Mouse (Mus musculus): ENCODE results near the gene Rpl38.
A peak's percentile ranks its signal among the peaks of the same experiment; 100 is the strongest.

Gene Rpl38

DNA sequence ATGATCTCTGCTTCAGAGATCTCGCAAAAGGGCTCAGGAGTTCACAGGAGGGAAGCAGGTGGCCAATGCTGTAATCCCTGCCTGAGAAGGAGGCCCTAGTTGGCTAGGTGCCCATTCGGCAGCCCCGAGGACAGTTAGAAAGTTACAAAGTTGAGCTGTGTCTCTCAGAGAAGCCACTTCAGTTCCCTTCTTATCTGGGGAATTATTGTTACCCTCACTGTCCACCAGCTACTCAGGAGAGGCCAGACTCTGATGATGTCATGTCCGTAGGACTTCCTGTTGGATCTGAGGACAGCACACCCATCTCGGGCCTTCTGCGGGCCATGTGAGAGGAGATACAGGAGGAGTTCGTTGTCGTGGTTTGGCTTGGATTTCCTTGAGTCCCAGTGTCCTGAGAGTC lies 11.3 kb downstream of the Rpl38 start:
- DNase-seq (ENCODE audit: low read depth) = no peak

DNA sequence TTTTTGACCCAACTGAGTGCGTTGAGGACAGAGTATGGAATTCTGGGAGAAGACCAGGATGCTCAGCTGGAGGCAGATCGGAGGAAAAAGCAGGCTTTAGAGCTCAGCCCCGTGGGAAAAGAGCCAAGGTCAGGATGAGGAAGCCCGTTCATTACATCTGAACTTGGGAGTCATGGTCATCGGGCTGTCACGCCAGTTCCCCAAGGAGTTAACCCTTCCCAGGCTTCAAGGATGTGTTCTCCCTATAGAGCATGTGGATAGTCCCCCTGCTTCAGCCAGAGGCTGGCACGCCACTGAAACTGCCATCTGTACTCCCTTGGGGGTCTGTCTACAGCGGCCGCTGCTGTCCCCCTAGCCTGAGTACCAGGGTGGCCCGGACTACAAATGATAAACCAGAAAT lies 12.0 kb downstream of the Rpl38 start:
- DNase-seq (ENCODE audit: low read depth) = no peak

DNA sequence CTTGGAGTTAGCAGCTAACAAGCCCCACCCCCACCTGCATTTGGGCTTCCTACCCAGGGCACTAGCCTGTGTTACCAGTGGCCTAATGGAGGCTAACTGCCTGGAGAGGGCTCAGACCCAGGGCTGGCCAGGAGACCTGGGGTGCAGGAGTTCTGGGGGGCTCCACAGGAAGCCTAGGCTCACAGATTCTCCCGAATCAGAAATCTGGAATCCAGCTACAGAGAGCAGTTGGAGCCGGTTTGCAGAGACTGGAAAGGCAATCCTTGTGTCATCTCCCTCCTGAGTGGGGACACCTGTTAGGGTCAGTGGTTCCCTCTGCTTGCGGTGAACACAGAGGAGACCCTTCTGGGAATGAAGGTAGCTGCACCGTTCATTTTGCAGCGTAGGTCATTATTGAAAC lies 12.7 kb downstream of the Rpl38 start:
- no peak for DNase-seq (ENCODE audit: low read depth)

DNA sequence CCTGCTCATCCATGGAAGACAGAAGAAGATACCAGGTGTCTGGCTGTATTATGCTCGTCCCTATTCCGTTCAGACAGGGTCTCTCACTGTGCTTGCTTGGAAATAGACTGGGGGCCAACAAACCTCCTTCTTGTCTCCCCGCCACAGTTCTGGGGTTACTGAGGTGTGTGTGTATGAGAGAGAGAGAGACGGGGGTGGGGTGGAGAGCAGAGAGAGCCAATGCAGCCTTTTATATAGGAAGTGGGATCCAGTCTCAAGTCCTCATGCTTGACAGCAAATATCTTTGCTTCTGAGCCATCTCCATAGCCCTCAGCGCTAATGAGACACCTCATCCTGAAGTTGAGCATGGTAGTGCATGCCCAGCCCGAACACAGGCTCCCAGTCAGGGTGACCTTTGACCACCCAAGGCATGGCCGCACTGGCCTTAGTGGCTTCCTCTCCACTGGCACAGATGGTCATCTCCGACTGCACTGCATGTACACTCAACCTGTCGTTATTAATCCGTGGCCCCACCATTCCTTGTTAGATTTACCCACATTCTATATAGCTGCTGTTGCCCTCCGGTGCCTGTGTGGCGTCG lies 14.1 kb downstream of the Rpl38 start:
- DNase-seq (ENCODE audit: low read depth) = no peak

DNA sequence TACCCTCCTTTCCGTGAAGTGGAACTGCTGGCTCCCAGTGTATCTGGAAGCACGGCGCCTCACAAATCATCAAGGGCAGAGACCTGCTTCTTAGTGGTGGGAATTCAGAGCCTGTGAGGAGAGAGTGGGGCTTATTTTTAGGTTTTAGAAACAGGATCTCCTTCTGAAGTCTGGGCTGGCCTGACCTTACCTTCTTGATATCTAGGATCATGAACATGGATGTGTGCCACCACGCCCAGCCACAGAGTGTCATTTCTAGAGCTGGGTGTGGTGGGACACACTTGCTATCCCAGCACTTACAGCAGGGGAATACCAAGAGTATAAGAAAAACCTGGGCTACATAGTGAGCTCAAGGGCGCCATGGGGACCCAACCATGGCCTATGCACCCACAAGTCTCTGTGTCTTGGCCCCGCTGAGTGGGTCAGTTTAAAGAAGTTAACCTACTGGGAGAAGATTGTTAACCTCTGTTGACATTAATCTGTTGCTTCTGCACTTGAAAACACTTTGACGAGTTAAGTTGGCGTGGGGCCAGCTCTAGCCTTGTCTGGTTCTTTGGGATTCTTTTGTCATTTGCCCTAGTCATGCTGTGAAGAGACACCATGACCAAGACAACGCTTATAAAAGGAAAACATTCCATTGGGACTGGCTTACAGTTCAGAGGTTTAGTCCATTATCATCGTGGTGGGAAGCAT lies 14.9 kb downstream of the Rpl38 start:
- DNase-seq (ENCODE audit: low read depth) = no peak

DNA sequence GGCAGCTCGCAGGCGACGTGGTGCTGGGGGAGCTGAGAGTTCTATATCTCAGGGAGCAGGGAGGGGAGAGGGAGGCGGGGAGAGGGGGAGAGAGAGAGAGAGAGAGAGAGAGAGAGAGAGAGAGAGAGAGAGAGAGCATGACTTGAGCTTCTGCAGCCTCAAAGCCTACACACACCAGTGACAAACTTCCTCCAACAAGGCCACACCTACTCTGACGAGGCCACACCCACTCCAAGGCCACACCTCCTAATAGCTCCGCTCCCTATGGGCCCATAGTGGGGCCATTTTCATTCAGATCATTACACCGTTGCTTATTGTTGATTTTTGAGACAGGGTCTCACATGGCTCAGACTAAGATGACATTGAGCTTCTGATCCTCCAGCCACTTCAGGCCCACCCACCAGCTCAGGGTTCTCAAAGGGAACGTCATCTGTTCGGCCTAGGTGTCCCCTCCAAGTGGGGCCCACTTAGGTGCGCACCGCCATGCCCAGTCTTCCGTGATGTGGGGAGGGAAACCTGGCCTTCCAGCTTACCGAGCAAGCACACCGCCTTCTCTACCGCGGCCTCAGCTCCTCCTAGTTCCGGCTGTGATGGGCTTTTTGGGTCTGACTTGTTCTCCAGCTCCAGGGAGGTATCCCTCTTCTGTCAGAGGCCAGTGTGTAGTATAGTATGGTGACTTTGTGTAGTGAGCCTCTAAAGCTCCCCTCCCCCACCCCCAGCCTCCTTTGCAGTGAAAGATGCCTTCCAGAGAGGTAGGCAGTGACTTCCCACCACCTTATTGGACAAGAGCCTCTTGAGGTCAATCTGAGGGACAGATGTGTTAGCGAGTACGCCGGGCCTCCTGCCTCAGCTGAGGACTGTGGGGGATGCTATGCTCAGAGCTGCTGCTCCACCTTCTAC lies 15.6 kb downstream of the Rpl38 start:
- peak; percentile 32 for DNase-seq (ENCODE audit: low read depth)

DNA sequence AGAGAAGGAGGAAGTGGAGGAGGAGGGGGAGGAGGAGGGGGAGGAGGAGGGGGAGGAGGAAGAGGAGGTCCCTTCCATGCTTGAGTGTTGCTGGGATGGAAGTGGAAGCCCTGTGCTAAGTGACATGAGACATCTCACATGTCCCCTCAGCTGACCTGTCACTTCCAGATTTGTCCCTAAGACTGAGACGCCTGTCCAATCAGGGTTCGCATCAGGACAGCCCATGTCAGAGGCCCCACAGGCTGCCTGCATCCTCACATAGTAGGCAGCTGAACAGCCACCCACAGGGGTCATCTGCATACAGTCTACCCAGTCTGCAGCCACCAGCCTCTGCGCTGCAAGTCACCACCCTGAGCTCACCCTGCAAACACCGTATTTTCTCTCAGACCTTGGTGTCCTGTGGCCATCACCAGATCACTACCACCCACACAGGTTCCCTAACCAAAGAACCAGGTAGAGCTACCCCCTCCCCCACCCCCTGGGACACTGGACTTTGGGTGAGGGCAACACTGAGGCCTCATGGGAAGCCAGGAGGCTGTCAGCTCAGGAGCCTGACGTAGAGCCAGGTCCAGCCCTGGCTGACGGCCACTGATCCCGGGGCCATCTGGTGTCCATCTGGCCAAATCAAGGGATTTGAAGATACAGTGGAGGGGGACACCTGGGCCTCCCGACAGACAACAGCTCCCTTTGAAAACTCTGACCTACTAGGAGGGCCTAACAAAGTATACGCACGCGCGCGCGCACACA lies 16.5 kb downstream of the Rpl38 start:
- DNase-seq (ENCODE audit: low read depth) = no peak

DNA sequence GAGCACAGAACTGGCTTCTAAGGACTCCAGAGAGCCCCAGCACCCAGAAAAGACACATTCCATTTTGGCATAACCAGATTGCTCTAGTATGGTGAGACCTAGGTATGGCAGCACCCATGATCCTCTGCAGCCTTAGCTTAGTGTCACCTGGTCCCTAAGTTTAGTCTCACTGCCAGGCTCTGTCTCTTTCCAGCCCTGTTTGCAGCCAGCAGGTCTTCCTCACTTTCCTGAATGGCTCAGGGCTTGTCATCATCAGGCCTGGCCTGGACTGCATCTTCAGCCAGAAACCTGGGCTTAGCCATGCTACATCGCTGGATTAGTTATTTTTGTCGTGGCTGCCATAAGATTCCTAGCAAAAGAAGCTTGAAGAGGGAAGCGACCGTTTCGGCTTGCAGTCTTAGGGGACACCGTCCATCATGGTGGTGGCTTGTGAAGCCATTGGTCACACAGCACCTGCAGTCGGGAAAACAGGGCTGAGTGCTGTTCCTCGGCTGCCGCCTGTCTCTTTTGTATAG lies 17.3 kb downstream of the Rpl38 start:
- no peak for DNase-seq (ENCODE audit: low read depth)

DNA sequence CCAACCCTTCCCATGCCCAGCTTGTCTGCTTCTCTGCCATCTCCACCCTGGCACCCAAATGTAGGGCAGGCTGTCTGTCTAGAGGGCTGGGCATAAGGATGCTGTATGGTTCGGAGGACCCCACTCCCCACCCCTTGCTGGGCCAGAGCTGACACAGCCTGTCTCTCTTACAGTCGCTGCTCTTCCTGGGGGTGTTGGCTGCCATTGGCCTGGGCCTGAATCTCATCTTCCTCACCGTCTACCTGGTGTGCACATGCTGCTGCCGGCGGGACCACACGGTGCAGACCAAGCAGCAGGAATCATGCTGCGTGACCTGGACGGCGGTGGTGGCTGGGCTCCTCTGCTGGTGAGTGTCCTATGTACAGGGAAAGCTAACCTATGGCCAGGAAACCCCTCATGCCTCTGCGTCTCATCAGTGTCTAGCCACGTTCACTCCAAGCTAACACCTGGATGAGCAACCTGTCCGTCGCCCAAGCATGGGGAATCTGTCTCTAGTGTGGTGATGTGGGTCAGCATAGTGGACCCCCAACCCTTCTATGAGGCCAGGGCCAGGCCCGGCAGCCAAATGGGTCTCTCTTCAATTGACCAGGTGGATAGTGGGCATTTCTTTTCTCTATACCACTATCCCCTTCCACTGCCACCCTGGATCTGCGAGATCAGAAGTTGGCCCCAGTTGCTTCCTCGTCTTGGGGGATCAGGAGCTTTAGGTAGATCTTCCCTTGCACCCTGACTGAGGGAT lies 18.1 kb downstream of the Rpl38 start:
- no peak for DNase-seq (ENCODE audit: low read depth)

DNA sequence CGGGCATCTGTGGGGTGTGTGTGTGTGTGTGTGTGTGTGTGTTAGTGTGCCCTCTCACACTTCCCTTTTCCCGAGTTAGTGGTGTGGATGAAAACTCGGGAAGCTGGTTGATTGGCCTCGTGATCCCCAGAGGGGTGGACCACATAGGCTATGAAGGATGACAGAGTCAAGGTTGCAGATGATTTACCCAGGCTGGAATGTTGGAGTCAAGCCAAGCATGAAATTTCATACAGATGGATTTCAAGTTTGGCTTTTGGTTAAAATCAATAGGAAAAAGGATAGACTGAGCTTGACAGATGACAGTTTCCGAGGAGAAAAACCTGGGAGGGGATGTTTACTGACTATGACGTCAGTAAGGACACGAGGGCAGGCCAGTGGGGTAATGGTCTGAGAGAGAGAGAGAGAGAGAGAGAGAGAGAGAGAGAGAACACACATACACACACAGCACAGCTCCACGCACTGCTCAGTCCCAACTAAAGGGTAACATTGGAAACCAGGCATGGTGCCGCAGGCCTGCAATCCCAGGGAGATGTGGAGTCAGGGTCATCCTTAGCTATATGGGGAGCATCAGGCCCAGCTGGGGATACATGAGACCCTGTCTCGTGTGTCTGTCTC lies 19.4 kb downstream of the Rpl38 start:
- no peak for DNase-seq (ENCODE audit: low read depth)

DNA sequence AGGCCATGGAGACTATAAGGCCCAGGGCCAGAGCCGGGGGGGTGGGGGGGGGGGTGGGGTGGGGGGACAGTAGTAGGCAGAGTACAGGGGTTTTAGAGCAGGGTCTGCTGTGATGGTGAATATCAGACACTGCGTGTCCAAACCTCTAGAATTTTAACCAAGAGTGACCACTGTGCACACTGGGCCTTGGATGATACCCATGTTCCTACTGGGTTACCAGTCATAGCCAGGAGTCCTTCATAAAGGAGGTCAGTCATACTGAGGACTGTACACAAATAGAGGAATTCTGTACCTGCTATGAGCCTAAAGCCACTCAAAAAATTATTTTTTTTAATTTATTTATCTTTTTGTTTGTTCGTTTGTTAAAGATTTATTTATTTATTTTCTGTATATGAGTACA lies 20.4 kb downstream of the Rpl38 start:
- DNase-seq (ENCODE audit: low read depth) = no peak

DNA sequence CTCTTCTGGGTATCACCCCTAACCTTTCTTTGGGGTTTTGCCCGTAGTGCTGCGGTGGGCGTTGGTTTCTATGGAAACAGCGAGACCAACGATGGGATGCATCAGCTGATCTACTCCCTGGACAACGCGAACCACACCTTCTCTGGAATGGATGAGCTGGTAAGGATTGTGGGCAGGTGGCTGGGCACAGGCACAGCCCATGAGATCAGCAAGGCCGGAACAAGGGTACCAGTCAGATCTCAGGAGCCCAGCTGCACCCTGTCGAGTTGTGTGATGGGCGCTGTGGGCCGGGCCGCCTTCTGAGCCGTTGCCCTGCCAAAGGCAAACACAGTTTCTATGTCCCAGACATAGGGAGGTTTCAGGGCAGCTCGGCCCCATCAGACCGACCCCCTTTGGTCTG lies 21.9 kb downstream of the Rpl38 start:
- DNase-seq (ENCODE audit: low read depth) = no peak

DNA sequence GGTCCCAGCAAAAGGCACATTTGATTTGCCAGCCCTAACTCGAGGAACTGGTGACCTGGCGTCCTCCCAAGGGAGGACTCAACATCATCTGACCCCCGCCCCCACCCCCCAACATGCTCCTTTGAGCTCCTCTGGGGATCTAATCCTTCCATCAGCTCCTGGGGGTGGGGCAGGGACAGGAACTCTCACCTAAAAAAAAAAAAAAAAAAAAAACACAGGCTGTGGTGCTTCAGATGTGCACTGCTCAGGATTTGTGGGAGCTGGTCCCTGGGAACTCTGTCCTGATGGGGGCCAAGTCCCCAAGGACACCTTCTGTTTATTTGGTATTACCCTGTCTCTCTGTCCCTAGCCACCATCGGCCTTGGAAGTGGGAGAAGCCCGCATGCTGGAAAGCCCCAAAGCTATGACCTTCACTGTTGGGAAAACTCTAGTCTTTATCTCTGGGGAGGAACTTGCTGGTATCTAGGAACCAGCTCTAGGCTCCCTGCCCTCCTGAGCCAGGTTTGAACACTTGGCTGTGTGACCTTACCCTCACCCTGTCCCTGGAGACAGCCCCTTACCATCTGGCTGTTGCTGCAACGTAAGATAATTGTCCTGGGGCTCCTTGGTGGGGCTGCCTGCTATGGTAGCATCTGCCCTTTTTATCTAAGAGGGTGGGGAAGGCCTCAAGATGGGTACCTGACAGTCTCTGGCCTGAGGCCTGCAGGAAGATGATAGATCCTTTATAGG lies 23.3 kb downstream of the Rpl38 start:
- no peak for DNase-seq (ENCODE audit: low read depth)

DNA sequence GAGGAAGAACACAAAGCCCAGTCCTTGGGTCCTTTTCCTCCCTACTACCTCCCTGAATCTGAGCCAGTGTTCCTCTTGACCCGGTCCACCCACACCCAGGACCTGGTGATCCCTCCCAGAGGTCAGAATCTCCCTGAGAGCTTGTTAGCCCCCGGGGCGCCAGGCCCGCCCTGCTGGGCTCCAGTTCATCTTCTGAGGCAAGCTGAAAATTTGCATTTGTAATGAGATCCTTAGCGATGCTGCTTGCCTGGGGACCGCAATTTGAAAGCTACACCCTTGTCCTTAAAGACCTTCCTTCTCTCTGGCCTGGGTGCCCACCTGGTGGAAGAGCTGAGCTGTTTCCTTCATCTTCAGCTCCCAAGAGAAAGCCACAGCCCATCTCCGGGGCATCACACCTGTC lies 24.3 kb downstream of the Rpl38 start:
- DNase-seq (ENCODE audit: low read depth) = no peak

DNA sequence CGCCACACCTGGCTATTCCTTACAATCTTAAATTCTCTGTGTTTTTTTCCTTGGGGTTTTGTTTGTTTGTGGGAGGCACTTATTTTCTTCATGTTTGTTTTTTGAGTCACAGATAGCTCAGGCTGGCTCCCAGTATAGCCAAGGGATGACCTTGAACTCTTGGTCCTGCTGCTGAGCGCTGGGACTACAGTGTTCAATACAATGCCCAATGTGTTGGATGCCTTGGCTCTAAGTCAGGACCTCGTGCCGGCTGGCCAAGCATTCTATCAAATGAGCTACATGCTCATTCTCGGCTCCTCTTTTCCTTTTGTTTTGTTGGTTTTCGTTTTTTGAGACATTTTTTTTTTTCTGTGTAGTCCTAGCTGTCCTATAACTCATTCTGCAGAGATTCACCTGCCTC lies 25.1 kb downstream of the Rpl38 start:
- DNase-seq (ENCODE audit: low read depth) = no peak

DNA sequence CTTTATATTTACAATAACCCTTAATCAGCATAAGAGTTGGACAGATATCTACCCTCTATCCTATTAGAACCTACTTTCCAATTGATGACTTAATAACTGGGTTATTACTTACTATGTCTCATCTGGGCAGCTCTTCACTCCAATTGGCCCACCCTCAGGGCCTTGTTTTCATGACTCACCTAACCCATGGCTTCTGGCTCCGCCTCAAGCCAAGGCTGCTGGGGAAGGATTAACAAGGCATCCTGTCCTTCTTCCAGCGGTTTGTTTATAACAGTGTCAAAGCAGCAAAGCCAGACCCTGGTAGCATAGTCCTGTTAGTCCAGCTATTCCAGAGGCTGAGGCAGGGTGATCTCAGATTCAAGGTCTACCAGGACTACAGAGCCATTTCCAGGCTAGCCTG lies 26.1 kb downstream of the Rpl38 start:
- no peak for DNase-seq (ENCODE audit: low read depth)

DNA sequence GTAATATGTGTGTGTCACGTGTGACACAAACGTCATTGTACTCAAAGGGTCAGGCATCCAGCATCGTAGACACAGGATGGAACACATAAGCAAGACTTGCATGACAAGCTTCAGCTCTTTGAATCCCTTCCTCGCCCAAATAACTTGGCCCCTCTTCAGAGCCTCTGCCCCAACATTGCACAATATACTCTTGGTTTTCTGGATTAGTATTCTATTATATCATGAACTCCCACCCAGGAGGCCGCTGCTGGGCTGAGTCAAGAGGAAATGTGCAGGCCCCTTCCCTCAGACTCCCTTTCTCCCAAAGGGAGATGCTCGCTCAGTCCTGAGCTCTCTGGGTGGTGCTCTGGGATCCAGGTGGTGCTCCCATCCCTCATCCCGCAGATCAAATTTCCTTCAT lies 30.2 kb downstream of the Rpl38 start:
- DNase-seq (ENCODE audit: low read depth) = no peak

DNA sequence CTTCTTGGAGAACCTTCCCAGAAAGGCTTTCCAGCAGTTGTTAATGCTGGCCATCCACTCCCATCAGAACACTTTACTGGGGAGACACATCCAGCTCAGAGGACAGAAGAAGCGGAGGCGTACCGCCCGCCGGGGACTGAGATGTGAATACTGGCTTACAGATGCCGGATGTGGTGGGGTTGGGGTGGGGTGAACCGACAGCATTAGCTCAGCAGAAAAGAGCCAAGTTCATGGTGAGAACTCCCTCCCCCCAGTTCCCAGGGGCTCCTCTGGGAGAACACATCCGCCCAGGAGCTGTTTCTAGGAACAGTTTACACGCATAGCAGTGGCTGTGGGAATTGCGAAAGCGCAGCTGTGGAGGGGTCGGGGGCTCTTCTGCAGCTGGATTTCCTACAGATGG lies 31.2 kb downstream of the Rpl38 start:
- DNase-seq (ENCODE audit: low read depth) = peak; percentile 70

DNA sequence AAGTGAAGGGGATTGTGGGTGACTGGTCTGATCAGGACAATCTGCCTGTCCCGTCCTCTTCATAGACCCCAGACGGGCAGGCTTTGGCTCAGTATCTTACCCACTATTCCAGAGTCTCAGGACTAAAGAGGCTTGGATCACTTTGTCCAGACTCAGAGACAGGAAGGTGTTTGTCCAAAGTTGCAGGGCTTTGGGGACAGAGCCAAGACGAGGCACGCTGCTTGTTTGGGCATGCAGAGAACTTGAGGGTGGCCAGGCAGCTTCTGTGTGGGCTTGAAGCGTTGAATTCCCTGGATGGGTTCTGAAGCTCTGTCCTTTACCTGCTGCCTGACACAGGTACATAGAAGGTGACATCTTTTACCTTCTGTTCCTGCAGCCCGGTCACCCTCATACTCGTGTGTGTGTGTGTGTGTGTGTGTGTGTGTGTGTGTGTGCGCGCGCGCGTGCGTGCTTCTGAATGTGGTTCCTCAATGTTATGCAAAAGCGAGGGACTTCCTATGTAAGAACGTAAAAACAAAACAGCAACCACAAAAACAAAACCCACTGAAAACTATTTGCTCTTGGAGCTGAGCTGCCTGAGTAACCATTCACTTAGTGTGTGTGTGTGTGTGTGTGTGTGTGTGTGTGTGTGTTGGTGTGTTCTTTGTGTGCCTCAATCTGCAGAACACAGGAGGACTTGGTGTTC lies 34.1 kb downstream of the Rpl38 start:
- peak; percentile 54 for DNase-seq (ENCODE audit: low read depth)

DNA sequence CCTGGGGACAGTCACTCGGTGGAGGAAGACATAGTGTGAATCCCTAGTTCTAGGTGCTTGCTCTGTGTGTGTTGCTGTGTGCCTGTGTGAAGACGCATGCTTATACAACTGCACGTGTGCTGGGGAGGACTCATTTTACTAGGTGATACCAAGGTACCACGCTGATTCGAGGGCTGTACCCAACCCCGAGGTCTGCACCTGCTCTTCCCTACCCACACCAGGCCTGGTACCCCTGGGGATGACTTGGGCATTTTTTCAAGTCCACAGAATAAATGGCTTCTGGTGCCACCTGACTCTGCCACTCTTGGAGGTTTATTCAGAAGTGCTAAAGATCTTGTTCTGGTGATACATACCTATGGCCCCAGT lies 34.7 kb downstream of the Rpl38 start:
- no peak for DNase-seq (ENCODE audit: low read depth)
